Mouse (Mus musculus): ENCODE results near the gene Drap1. TPM values are rescaled to one million over a fixed set of nuclear protein-coding genes. Genes with fewer than 3 reads are reported as not detected.

Gene Drap1
- total RNA-seq, 1 experiment = 124 TPM

DNA sequence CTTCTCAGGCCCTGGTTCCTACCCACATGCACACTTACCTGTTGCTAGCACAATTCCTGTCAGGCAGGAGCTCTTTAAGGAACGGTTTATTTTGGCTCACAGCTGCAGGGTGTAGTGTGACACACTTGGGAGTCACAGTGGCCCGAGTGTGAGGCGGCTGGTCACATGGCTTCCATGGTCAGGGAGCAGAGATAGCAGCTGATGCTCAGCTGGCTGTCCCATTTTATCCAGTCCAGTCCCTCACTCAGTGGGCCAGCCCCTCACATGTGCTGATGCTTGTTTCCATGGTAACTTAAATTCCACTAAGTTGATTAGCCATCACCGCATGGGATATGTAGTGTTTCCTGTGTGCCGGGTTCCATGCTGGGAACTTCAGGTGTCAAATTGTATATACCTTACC is 12.8 kb downstream of the Drap1 start:
- H3K9me3 ChIP-seq (ENCODE audit: control insufficient read depth, insufficient read depth, low read depth, low read length) = no peaks in the 10 kb centered on the region
- H3K27ac ChIP-seq (ENCODE audit: insufficient read depth, low read depth, low read length, poor library complexity, severe bottlenecking) = no peak overlapping the region
- H3K4me1 ChIP-seq (ENCODE audit: control insufficient read depth in 2 of 2, insufficient read depth in 2 of 2, low read length in 2 of 2, poor library complexity in 1 of 2) = peaks cover 0 to 8% of the 10 kb centered on the region in 2 experiments; a peak in 1 of 4 replicates
- no peak overlapping the region for H3K4me3 ChIP-seq (ENCODE audit: insufficient read depth in 1 of 2, low read depth in 1 of 2, low read length in 2 of 2, poor library complexity in 1 of 2, severe bottlenecking in 1 of 2)
- in situ Hi-C loops (cut with MboI; ENCODE audit: low sequenced_read_pairs in 2 of 2, unreplicated experiment in 2 of 2) = no loop called here
- no peak for TF ChIP-seq ZNF384 (IDR thresholded peaks at IDR 0.05; ENCODE audit: low read depth, low read length)
- no peak for TF ChIP-seq MAFK (IDR thresholded peaks at IDR 0.05; ENCODE audit: insufficient read depth, low read depth, low read length)
- no peak for TF ChIP-seq ZC3H11A (IDR thresholded peaks at IDR 0.05; ENCODE audit: borderline replicate concordance, low read depth, low read length)
- no peak for TF ChIP-seq HCFC1 (IDR thresholded peaks at IDR 0.05; ENCODE audit: borderline replicate concordance, insufficient read depth, low read length)
- no peaks in the 10 kb centered on the region for H3K36me3 ChIP-seq (ENCODE audit: control insufficient read depth, insufficient read depth, low read length, poor library complexity, severe bottlenecking)
- DNase-seq (ENCODE audit: low read depth, low spot score) = no peak
- no peak overlapping the region for H3K9ac ChIP-seq (ENCODE audit: insufficient read depth, low read depth, low read length, poor library complexity, severe bottlenecking)

DNA sequence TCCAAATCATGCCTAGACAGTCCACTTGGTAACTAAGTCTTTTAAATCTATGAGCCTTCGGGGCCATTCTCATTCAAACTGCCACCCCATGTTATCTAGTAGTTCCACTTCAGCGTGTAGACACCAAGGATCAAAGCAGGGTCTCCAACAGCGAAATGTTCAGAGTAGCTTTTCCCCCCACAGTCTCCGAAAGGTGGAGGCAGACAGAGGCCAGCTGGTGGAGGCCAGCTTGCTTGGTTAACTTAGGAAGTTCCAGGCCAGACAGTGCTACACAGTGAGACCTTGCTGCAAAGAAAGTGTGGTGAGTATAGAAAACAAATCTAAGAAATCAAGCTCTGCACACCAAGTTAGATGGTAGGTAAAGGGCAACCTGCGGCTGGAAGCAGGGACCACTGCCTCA is 14.1 kb downstream of the Drap1 start:
- in situ Hi-C loops (cut with MboI; ENCODE audit: low sequenced_read_pairs in 2 of 2, unreplicated experiment in 2 of 2) = no loop called here
- DNase-seq (ENCODE audit: low read depth, low spot score) = no peak

DNA sequence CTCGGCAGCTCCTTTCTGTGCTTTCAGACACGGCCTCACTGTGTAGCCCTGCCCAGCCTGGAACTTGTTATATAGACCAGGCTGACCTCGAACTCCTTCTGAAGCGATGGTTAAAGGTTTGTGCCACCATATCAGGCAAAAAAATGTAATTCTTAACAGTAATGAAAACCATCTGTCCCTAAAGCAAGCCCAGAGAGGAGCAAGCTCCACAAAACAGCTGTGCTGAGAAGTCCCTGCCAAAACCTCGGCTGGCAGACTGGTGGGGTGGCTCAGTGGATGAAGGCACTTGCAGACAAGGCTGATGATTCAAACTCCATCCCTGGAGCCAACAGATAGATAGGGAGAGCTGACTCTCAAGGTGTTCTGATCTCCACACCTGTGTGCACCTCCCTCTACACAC is 15.7 kb downstream of the Drap1 start:
- Histone ChIP-seq H3K27ac (ENCODE audit: insufficient read depth, low read depth, low read length, poor library complexity, severe bottlenecking) (no peak overlapping the region), H3K9me3 (ENCODE audit: control insufficient read depth, insufficient read depth, low read depth, low read length) (no peaks in the 10 kb centered on the region), H3K4me1 (ENCODE audit: control insufficient read depth in 2 of 2, insufficient read depth in 2 of 2, low read length in 2 of 2, poor library complexity in 1 of 2) (peaks cover 0 to 8% of the 10 kb centered on the region in 2 experiments; a peak in 2 of 4 replicates), H3K9ac (ENCODE audit: insufficient read depth, low read depth, low read length, poor library complexity, severe bottlenecking) (no peak overlapping the region), H3K36me3 (ENCODE audit: control insufficient read depth, insufficient read depth, low read length, poor library complexity, severe bottlenecking) (no peaks in the 10 kb centered on the region), H3K4me3 (ENCODE audit: insufficient read depth in 1 of 2, low read depth in 1 of 2, low read length in 2 of 2, poor library complexity in 1 of 2, severe bottlenecking in 1 of 2) (no peak overlapping the region)
- no peak for DNase-seq (ENCODE audit: low read depth, low spot score)
- in situ Hi-C loops (cut with MboI; ENCODE audit: low sequenced_read_pairs in 2 of 2, unreplicated experiment in 2 of 2) = no loop called here
- TF ChIP-seq CHD2 (IDR thresholded peaks at IDR 0.05; ENCODE audit: low read depth, low read length) (no peak), ZNF384 (IDR thresholded peaks at IDR 0.05; ENCODE audit: low read depth, low read length) (no peak), MAFK (IDR thresholded peaks at IDR 0.05; ENCODE audit: insufficient read depth, low read depth, low read length) (no peak)

More for the DNA sequence above, 14.1 kb downstream of the Drap1 start:
- Histone ChIP-seq H3K9ac (ENCODE audit: insufficient read depth, low read depth, low read length, poor library complexity, severe bottlenecking) (no peak overlapping the region), H3K27ac (ENCODE audit: insufficient read depth, low read depth, low read length, poor library complexity, severe bottlenecking) (no peak overlapping the region), H3K9me3 (ENCODE audit: control insufficient read depth, insufficient read depth, low read depth, low read length) (no peaks in the 10 kb centered on the region), H3K4me3 (ENCODE audit: insufficient read depth in 1 of 2, low read depth in 1 of 2, low read length in 2 of 2, poor library complexity in 1 of 2, severe bottlenecking in 1 of 2) (no peak overlapping the region), H3K4me1 (ENCODE audit: control insufficient read depth in 2 of 2, insufficient read depth in 2 of 2, low read length in 2 of 2, poor library complexity in 1 of 2) (peaks cover 0 to 8% of the 10 kb centered on the region in 2 experiments; a peak in 2 of 4 replicates), H3K36me3 (ENCODE audit: control insufficient read depth, insufficient read depth, low read length, poor library complexity, severe bottlenecking) (no peaks in the 10 kb centered on the region)
- TF ChIP-seq ZC3H11A (IDR thresholded peaks at IDR 0.05; ENCODE audit: borderline replicate concordance, low read depth, low read length) (no peak), CHD2 (IDR thresholded peaks at IDR 0.05; ENCODE audit: low read depth, low read length) (no peak), ZNF384 (IDR thresholded peaks at IDR 0.05; ENCODE audit: low read depth, low read length) (no peak)

DNA sequence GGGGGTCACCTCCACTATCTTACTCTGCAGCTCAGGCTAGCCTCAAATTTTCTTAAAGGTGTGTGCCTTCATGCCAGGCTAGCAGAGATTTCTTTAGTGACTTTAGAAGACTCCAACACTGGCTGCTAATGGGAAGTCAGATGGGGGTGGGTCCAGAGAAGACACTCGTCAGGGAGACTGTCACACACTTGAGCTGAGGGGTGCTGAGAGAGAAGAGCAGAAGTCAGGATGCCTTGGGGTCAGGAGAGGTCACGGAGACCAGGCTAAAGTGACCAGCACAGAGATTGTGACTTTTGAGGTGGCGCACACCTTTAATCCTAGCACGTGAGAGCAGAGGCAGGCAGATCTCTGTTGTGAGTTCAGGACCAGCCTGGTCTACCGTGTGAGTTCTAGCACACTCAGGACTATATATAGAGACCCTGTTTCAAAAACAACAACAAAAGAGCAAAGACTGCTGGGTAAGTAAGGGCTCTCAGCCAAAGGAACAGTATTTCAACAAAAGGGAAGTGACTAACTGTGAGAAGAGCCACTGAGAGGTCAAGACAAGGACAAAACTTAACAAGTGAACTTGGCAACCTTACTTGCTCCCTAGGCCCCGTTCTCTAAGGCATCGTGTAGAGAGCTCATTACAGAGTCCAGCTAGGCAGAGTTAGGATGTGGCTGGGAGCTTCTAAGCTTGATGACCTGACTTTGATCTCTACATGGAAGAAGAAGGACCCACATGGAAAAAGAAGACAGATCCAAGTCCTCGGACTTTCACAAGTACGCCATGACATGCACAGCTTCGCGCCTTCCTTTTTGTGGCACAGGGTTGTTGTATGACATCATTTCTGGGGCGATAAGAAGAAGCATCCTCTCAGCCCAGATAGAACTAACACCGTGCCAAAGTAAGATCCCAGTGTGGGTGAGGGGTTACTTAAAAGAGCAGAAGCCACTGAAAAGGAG is 16.4 kb downstream of the Drap1 start:
- Histone ChIP-seq H3K36me3 (ENCODE audit: control insufficient read depth, insufficient read depth, low read length, poor library complexity, severe bottlenecking) (no peaks in the 10 kb centered on the region), H3K4me3 (ENCODE audit: insufficient read depth in 1 of 2, low read depth in 1 of 2, low read length in 2 of 2, poor library complexity in 1 of 2, severe bottlenecking in 1 of 2) (no peak overlapping the region), H3K27ac (ENCODE audit: insufficient read depth, low read depth, low read length, poor library complexity, severe bottlenecking) (no peak overlapping the region), H3K9ac (ENCODE audit: insufficient read depth, low read depth, low read length, poor library complexity, severe bottlenecking) (no peak overlapping the region), H3K9me3 (ENCODE audit: control insufficient read depth, insufficient read depth, low read depth, low read length) (no peaks in the 10 kb centered on the region), H3K4me1 (ENCODE audit: control insufficient read depth in 2 of 2, insufficient read depth in 2 of 2, low read length in 2 of 2, poor library complexity in 1 of 2) (peaks cover 0 to 8% of the 10 kb centered on the region in 2 experiments; a peak in 2 of 4 replicates)
- in situ Hi-C loops (cut with MboI; ENCODE audit: low sequenced_read_pairs in 2 of 2, unreplicated experiment in 2 of 2) = no loop called here
- no peak for TF ChIP-seq HCFC1 (IDR thresholded peaks at IDR 0.05; ENCODE audit: borderline replicate concordance, insufficient read depth, low read length)
- no peak for TF ChIP-seq MAFK (IDR thresholded peaks at IDR 0.05; ENCODE audit: insufficient read depth, low read depth, low read length)
- TF ChIP-seq CHD2 (IDR thresholded peaks at IDR 0.05; ENCODE audit: low read depth, low read length) = no peak
- no peak for TF ChIP-seq ZC3H11A (IDR thresholded peaks at IDR 0.05; ENCODE audit: borderline replicate concordance, low read depth, low read length)
- no peak for TF ChIP-seq ZNF384 (IDR thresholded peaks at IDR 0.05; ENCODE audit: low read depth, low read length)
- DNase-seq (ENCODE audit: low read depth, low spot score) = no peak

All from ES-E14 (cell line).